Mouse (Mus musculus): Measurements from ENCODE around the gene Cmbl.

- TF ChIP-seq POLR2A (IDR thresholded peaks at IDR 0.05; ENCODE audit: borderline replicate concordance, insufficient read depth, low read length) (no peak), CTCF (IDR thresholded peaks at IDR 0.05; ENCODE audit: borderline replicate concordance, insufficient read depth, low read depth, low read length) (no peak)
These were observed 26.8 kb upstream of the Cmbl start for GRCm38 (mm10) chr15:31538346-31538745.

Measured in cerebellum, adult 2 months (tissue).